In genomic region chr2:4733971-4734370, GRCm38 (mm10) we compare ENCODE assay signal across 18 mouse cellular contexts. TPM values are rescaled to one million over a fixed set of nuclear protein-coding genes. Genes with fewer than 3 reads are reported as not detected.
"Had no signal": no experiment of that assay in that cellular context is flagged by ENCODE, and none has a peak within 500 bp of the region (broad histone marks: within the 10 kb centered on the region; RNA-seq: fewer than 3 reads in every experiment).

No protein-coding gene starts in this region.

- H3K27me3 ChIP-seq: liver, embryonic 15.5 days; midbrain, embryonic 13.5 days; midbrain, embryonic 15.5 days; neural tube, embryonic 12.5 days; stomach, embryonic 15.5 days had no signal

- DNase-seq: liver, postnatal 0 days; lung, embryonic 14.5 days; lung, postnatal 14 days; right cerebral cortex, postnatal 14 days; thymus, adult 2 months; thymus, postnatal 25 days; thymus, postnatal 4 days had no signal

- H3K4me2 ChIP-seq: liver, embryonic 15.5 days; lung, embryonic 14.5 days; midbrain, embryonic 11.5 days; midbrain, embryonic 13.5 days; midbrain, embryonic 15.5 days; neural tube, embryonic 12.5 days; stomach, embryonic 15.5 days had no signal

- H3K9ac ChIP-seq: liver, embryonic 15.5 days; liver, postnatal 0 days; lung, embryonic 14.5 days; midbrain, embryonic 13.5 days; midbrain, embryonic 15.5 days; neural tube, embryonic 12.5 days; stomach, embryonic 15.5 days had no signal

- ATAC-seq: liver, postnatal 0 days; midbrain, embryonic 13.5 days; midbrain, embryonic 15.5 days had no signal

- H3K9me3 ChIP-seq: liver, embryonic 15.5 days; megakaryocyte, embryonic 14.5 days; midbrain, embryonic 13.5 days; midbrain, embryonic 15.5 days; neural tube, embryonic 12.5 days; stomach, embryonic 15.5 days had no signal

- H3K27ac ChIP-seq: liver, embryonic 15.5 days; macrophage; midbrain, embryonic 13.5 days; midbrain, embryonic 15.5 days; neural tube, embryonic 12.5 days; stomach, embryonic 15.5 days; stomach, postnatal 0 days had no signal

- H3K4me3 ChIP-seq: liver, embryonic 15.5 days; megakaryocyte, embryonic 14.5 days; midbrain, embryonic 13.5 days; midbrain, embryonic 15.5 days; neural tube, embryonic 12.5 days; stomach, embryonic 15.5 days had no signal

- H3K36me3 ChIP-seq: liver, embryonic 15.5 days; midbrain, embryonic 13.5 days; midbrain, embryonic 15.5 days; neural tube, embryonic 12.5 days; stomach, embryonic 15.5 days had no signal

- H3K4me1 ChIP-seq: liver, embryonic 15.5 days; megakaryocyte, embryonic 14.5 days; midbrain, embryonic 13.5 days; midbrain, embryonic 15.5 days; neural tube, embryonic 12.5 days; stomach, embryonic 15.5 days had no signal

RNA-seq across cellular contexts. Expression of gene Bend7, which starts 16.3 kb away (rescaled TPM):
- total RNA-seq: monocyte, adult 5-6 weeks; neutrophil, adult 5-6 weeks had no signal
